Mouse (Mus musculus) frontal cortex, postnatal 10 days (tissue): ENCODE data around the gene Fat3.

Source experiments
- DNase-seq, 2 experiments: peaks; one replicate each; pipeline ENCODE4 v3.0.0; 2022; ENCODE audit warnings: low spot score in 2 of 2, mixed read lengths in 1 of 2

Gene Fat3

GRCm38 (mm10) chr9:15953585-15954337, 547.3 kb downstream of the Fat3 start:
- DNase-seq: no peak

- DNase-seq: no peak
These were observed 553.0 kb downstream of the Fat3 start for GRCm38 (mm10) chr9:15948086-15948485.

- DNase-seq: no peak
These were observed 556.9 kb downstream of the Fat3 start for GRCm38 (mm10) chr9:15944182-15944581.

- DNase-seq: no peak
These were observed 557.5 kb downstream of the Fat3 start for GRCm38 (mm10) chr9:15943486-15944153.

GRCm38 (mm10) chr9:15941818-15942217, 559.3 kb downstream of the Fat3 start:
- no peak for DNase-seq

- DNase-seq: no peak
These were observed 560.0 kb downstream of the Fat3 start for GRCm38 (mm10) chr9:15940933-15941673.

- DNase-seq: no peak
These were observed 561.5 kb downstream of the Fat3 start for GRCm38 (mm10) chr9:15939594-15939993.

- no peak for DNase-seq
These were observed 563.1 kb downstream of the Fat3 start for GRCm38 (mm10) chr9:15937837-15938514.

- no peak for DNase-seq
These were observed 570.1 kb downstream of the Fat3 start for GRCm38 (mm10) chr9:15930928-15931443.

GRCm38 (mm10) chr9:15928331-15928730, 572.8 kb downstream of the Fat3 start:
- DNase-seq: no peak

- DNase-seq: no peak
These were observed 573.6 kb downstream of the Fat3 start for GRCm38 (mm10) chr9:15927378-15928083.

- DNase-seq: no peak
These were observed 575.8 kb downstream of the Fat3 start for GRCm38 (mm10) chr9:15925237-15925636.

- no peak for DNase-seq
These were observed 580.8 kb downstream of the Fat3 start for GRCm38 (mm10) chr9:15920271-15920670.

GRCm38 (mm10) chr9:15919373-15920005, 581.6 kb downstream of the Fat3 start:
- no peak for DNase-seq

- DNase-seq: no peak
These were observed 584.5 kb downstream of the Fat3 start for GRCm38 (mm10) chr9:15916600-15916999.

GRCm38 (mm10) chr9:15912735-15913134, 588.4 kb downstream of the Fat3 start:
- DNase-seq: no peak

GRCm38 (mm10) chr9:15909397-15910113, 591.5 kb downstream of the Fat3 start:
- DNase-seq: no peak

- no peak for DNase-seq
These were observed 596.9 kb downstream of the Fat3 start for GRCm38 (mm10) chr9:15903948-15904750.

- DNase-seq: no peak
These were observed 603.0 kb downstream of the Fat3 start for GRCm38 (mm10) chr9:15898112-15898511.
